Mouse (Mus musculus) heart, postnatal 14 days (tissue): ENCODE measurements around the gene Apeh. TPM values are rescaled to one million over a fixed set of nuclear protein-coding genes. Genes with fewer than 3 reads are reported as not detected.
A peak's percentile ranks its signal among the peaks of the same experiment; 100 is the strongest.

Experiments
- DNase-seq, 2 experiments: peaks; one replicate each; pipeline ENCODE4 v3.0.0; 2021 to 2022
- intact Hi-C: fragments of 180-260 bp; cut with DNase I; formaldehyde crosslinking; loops from one replicate; pipeline ENCODE4 v1.15.1; 2025
- total RNA-seq, 2 experiments: library from RNA; stranded (reverse); gene quantifications; 2 replicates each; pipeline ENCODE4 v1.2.3; 2021

Apeh gene
- total RNA-seq, 2 experiments from 2014 or later = 36.4 to 41.8 TPM

DNA sequence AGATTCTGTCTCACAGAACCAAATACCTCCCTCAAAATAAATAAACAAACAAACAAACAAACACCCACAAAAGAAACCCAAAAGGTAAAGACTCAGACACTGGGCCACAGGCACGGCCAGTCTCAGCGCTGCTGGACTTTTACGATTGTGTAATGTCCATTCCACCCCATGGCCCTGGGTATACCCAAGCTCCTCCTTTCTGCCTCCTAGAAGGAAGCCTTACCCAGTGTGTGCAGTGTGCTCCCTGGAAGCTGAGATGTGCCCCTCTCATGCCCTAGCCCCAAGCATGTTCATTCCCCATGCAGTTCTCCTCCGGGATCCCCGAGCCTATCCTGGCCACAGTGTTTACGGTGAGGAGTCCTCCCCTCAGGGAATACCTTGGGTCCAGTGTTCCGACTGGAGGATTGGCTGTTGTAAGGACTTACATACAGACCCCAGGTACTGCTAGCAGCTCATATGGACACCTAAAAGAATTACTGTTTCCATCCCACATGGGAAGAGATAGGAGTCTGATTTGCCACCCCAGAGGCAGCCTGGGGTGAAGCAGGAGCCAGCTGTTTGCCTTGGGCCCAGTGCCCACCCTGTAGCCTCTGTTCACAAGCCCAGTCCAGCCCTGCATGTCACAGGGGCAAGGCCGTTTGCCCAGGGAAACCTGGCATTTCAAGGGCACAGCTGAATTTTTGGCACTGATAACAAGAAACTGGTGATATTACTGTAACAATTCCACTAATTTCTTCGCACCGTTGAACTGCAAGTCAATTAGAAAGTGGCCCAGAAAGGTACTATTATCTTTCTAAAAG is 27.0 kb upstream of the Apeh start:
- intact Hi-C loops = no loop called here
- no peak for DNase-seq

DNA sequence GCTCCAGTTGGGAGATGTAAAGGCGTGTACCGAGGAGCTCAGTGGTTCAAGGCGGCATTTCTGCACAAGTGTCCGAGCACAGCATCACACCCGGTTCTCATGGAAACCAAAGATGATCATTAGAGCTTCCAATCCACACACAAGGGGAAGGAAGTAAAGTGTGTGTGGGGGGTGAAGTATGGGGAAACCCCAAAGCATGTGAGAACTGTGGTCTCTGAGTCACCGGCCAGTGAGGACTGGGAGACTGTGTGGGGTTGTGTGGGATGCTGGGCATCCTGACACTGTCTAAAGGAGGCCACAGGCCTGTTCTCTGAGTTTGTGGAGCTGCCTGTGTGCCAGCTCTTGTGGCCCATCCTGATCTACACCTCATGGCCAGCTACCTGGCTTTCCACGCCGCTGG is 26.3 kb upstream of the Apeh start:
- DNase-seq = no peak
- intact Hi-C loops = no loop called here

DNA sequence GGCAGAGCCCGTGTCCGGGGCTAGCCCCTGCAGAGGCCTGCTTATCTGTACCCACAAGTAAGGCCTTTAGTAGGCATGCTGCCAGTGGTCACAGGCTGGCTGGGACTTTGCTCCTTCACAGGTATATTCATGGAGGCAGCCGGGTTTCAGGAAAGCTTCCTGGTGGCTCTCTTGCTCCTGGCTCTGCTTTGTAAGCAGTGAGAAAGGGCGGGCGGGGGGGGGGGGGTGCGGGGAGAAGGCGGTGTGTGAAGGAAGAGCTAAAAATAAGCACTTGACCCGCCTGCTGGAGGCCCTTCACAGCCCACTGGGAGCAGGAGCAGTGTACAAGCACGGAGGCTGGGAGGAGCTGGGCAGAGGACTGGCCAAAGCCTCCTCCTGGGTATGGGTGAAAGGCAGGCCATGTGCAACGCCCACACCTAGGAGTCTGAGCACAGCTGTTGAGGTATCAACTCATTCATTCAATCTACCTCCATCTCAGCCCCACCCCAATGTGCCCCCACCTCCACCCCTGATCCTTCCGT is 25.5 kb upstream of the Apeh start:
- DNase-seq = peak; percentile 41 to 46
- intact Hi-C loops = no loop called here

DNA sequence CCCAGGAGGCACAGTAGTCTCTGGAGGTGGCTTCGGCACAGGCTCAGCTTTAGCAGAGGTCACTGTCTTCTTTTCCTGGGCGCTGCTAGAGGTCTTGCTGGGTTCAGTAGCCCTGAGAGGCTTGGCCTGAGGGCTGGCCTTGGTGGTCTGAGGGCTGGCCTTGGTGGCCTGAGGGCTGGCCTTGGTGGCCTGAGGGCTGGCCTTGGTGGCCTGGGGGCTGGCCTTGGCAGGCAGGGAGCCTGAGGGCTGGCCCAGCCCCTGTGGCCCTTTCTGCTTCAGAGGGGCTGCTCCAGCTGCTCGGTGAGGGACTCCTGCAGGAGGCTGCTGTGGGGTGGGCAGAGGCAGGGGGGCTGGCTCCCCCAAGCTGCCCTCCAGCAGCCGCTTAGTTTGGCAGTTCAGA is 22.7 kb upstream of the Apeh start:
- intact Hi-C loops = no loop called here
- DNase-seq = no peak

DNA sequence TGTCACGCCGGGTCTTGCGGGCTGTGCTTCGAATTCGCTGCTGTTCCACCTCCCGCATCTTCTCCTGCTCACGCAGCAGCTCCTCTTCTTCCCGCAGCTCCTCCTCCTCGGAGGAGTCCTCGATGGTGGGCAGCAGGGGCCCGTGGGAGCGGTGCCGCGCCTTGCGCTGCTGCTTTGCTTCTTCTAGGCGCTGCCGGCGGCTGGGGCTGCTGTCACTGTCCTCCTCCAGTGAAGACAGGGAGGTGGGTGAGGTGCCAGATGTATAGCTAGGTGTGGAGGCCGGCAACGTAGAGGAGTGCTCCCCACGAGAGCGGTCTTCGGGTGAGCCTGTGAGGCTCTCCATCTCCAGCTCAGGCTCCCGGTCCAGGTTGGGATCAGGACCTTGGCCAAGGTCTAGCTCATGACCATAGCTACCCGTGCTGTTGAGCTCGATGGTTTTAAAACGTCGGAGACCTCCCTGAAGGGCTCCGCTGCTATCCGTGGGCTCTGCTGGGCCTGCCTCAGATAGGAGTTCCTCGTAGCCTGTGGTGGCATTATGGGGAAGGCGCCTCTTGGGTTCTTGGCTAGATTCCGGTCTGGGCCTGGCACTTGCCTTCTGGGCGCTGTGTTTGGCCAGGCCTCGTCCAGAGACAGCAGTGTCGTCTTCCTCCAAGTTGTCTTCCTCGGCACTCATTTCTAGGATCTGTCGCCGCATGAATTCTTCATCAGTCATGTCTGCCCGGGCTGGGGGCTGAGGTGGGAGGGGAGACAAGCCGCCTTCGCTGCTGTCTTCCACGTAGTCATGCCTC is 21.1 kb upstream of the Apeh start:
- DNase-seq = no peak
- intact Hi-C loops = no loop called here

DNA sequence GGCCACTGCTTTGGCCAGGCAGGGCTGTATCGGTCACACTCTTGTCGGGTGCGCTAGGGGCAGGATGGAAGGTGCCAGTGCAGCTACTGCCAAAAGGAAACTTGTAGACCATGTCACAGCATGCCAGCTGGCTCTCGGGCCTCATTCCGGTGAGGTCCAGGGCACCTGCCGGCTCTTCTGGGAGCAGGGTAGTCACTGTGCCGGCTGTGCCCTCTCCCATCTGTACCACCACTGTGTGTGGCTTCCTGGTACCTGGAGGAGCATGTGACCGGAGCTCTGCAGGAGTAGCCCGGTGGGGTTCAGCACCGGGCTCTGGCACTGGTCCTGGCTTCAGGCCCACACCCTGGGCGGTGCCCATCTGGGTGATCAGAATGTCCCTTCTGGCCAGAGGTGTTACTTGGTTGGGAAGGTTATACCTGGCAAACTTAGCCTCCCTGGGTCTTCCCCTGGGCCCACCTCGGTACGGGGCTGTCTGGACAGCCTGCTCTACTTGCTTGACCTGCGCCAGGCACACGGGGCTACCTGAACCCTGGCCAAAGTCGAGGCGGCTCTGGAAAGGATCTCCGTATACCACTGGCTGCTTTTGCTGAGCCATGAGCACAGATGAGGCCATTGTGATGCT is 18.4 kb upstream of the Apeh start:
- intact Hi-C loops = no loop called here
- peak; percentile 44 to 48 for DNase-seq

DNA sequence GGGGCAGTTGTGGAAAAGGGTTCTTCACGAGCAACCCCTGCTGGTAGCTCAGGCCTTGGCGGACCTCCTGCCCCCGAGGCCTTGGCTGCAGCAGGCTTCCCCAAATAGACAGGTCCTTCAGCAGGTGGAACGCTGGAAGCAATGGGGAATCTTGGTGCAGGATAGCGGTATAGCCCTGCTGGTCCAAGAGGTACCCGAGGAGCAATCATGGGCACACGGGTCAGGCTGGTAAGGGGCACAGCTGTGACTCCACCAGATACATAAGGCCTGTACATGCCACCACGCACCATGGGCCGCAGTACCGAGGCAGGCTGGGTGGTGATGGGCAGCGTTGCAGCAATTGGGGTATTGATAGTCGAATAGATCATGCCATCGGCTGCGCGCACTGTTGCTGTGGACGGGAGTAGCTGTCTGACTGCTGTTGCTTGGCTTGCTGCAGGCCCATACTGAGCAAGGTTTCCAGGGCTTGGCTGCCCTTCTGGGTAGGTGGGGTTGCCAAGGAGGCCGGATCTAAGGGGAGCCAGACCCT is 17.3 kb upstream of the Apeh start:
- intact Hi-C loops = no loop called here
- DNase-seq = no peak

DNA sequence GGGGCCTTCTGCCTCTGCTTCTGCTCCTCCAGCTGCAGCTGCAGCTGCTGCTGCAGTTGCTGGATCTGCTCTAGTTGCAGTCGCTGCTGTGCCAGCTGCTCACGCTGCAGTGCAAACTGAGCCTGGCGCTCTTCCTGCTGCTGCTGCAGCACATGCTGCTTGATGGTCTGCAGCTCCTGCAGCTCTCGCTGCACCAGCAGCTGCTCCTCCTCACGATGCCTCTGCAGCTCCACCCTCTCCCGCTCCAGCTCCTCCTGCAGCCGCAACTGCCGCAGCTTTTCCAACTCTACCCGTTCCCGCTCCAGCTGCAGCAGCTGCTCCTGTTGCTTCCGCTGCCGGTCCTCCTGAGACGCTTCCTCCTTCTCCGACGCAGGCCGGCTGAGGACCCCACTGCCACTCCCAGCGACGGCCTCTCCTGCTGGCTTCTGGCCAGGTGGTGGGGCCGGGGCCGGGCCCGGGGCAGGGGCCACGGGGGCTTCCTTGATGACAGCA is 16.7 kb upstream of the Apeh start:
- DNase-seq = peak in 1 of 2 experiments; percentile 31
- intact Hi-C loops = no loop called here

DNA sequence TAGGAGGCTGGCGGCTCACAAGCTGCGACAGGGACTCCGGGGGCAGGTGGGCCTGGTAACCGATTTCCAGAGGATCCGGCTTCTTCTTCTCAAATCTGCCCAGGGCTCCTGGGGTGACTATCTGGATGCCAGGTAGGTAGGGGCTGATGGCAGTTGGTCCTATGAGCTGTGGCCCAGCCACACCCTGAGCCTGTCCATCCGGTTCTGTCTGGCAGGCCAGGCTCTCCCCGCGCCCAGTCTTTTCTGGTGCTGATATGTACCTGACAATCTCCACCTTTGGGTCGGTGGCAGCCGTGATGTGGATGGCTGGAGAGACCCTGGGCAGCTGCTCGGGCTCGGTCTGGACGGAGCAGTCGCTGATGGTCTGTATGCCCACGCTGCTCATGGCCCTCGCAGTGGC is 15.8 kb upstream of the Apeh start:
- intact Hi-C loops = no loop called here
- no peak for DNase-seq

DNA sequence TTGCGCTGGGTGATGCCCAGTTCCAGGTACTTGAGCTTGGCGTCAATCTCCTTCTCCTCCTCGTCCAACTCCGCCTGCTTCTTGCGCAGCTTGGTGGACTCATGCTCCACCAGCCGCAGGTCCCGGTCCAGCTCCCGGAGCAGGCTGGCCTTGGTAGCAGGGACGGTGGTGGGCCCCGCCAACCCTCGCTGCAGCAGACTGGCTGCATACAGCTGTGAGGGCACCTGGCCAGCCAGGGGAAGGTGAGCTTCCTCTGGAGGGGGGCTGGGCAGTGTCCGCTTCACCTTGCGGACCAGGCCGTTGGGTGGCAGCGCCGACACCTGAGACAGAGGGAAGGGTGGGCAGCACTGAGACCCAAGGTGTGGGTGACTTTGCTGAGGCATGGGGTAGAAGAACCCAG is 13.5 kb upstream of the Apeh start:
- intact Hi-C loops = loop anchor here (10.0 kb wide), 1 partner anchor 317 kb away; the partner anchor contains the start of gene Ccdc36
- DNase-seq = no peak

DNA sequence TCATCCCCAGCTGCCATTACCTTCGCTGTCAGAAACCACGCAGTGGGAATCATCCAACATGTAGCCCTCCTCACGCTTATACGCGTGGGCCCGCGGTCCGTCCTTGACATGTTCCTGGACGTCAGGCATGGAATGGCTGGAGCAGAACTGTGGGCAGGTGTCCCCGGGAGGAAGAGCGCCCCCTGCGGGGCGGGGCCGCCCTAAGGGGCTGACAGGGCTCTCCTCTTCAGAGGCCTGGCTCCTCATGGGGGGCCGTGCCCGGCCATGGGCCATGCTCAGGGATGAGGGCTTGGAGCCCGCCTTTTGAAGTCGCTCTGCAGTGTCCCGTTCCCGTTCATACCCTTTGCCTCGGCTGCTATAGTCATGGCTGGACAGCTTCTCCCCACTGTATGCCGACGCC is 11.7 kb upstream of the Apeh start:
- intact Hi-C loops = loop anchor here (10.0 kb wide), 1 partner anchor 319 kb away; the partner anchor contains the start of gene Ccdc36
- no peak for DNase-seq

DNA sequence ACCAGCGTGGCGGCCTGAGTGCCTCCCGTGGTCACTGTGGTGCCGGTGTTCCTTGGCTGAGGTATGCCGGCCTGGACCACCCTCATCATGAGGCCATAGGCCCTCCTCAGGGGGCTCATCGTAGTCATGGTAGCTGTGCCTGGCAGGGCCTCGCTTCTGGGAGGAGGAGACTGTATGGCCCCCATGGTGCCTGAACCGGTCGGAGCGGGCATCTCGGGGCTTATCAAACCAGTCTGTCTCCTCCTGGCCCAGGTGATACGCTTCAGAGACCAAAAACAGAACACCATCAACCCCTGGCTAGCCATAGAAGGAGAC is 11.1 kb upstream of the Apeh start:
- intact Hi-C loops = loop anchor here (10.0 kb wide), 1 partner anchor 319 kb away; the partner anchor contains the start of gene Ccdc36
- DNase-seq = no peak

DNA sequence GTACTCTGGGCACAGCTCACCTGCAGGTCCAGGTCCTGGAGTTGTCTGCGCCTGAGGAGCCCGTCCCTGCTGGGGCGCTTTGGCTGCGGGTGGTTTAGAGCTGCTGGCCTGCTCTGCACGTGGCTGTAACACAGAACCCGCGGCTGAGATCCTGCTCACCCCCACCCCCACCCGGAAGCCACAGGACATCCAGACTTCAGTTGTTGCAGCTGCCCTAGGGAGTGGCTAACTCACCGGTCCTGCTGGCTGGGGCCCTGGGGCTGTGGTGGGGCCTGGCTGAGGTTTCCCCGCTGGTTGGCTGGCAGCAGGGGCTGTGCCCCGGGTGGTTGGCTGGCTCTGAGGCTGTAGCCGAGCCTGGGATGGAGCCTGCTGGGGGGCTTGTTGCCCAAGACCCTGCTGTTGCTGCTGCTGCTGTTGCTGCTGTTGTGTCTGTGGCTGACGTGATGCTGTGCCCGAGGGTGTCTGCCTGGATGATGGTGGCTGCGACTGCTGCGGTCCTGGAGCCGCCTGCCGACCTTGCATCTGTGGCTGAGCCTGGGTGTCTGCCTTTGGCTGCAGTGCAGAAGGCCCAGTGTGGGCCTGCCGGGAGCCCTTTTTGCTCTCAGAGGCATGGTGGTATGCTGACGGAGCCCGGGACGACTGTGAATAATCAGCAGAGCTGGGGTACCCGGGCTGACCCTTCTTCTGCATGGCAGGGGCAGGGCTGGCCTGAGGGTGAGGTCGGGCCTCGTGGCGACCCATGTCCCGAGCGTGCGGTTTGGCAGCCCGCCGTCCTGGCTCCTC is 10.6 kb upstream of the Apeh start:
- no peak for DNase-seq
- intact Hi-C loops = loop anchor here (10.0 kb wide), 1 partner anchor 320 kb away; the partner anchor contains the start of gene Ccdc36

DNA sequence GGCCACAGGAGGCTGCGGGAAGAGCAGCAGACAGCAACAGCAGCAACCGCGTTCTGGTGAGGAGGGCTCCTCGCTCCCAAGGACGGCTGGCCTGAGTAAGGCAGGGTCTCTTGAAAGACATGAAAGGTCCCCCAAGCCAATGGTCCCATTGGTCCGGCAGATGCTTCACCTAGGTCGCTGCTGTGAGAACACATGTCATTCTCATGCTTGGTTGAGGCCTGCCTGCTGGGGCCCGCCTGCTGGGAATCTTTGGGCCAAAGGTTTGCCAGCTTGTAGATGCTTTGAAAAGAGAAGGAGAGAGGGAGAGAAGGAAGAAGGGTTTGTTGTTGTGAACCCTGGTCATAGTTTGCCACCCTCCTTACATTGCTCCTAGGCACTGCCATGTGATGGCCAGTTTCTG is 5.2 kb upstream of the Apeh start:
- no peak for DNase-seq
- intact Hi-C loops = loop anchor here (10.0 kb wide), 1 partner anchor 325 kb away; the partner anchor contains the start of gene Ccdc36

DNA sequence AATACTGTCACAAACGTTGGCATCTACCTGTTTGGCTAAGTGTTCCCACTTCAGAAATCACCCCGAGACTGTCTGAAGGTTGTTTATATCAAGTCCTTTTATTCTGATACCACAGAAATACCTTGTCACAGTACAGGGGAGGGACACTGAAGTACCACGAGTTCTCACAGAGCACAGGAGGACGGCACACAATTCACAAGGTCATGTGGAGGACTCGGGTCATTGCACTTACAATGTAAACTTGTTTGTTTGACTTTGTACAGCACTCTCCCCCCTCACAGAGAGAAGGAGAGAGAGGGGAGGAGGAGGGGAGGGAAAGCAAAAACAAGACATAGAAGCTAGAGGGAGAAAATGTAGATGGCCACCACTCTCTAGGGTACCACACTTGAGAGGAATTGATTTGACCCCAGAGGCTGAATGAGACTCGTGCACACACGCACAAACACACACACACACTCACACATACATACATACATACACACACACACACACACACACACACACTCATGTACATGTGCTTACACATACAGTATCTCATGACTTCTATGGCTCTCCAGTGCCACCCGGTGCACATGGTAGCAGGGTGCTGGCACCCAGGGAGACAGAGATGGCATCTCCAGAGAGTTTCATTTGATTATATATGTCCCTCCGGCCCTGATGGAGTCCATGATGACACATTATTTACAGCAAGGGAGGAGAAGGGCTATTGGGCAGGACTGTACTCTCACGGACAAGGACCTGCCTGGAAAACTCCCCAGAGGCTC is 1.7 kb upstream of the Apeh start:
- intact Hi-C loops = loop anchor here (1.0 kb wide), 2 partner anchors 105 to 188 kb away; no protein-coding TSS in a partner anchor
- DNase-seq = no peak

DNA sequence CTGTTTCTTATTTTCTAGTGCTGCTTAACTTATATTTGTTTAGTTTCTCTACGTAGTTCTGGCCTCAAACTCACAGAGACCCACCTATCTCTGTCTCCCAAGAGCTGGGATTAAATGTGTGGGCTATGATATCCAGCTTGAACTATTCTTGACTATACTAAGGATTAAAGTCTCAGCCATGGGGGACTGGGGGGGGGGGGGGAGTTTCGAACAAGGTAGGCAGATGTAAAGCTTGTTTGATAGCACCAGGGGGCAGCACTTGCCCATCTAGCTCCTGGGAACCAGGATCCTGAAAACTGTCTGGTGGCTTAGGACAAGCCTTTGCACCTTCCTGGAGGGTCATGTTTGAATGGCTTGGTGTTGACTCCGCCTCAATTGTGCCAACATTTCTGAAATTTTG is 1.1 kb upstream of the Apeh start:
- intact Hi-C loops = loop anchor here (1.0 kb wide), 1 partner anchor 106 kb away; no protein-coding TSS in a partner anchor
- DNase-seq = peak; percentile 67 to 80

DNA sequence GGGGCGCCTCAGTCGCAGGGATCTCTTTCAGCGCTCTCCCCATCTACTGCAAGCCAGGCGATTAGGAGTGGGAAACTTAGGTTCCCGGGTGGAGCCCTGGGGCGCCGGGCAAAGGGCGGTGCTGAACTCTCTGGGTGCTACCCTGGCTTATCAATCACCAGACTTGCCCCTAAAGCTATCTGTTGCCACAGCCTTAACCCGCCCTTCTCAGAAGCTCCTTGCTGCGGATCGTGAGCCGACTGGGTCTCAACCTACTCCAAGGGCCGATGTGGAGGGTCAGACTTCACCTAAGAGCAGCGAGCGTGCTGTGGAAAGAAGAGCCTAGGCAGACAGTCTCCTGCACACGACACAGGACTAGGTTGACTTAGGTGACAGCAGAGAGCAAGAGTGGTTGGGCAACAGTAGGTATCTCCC is 599 bp upstream of the Apeh start:
- intact Hi-C loops = loop anchor here (1.0 kb wide), 1 partner anchor 106 kb away; no protein-coding TSS in a partner anchor
- peak; percentile 37 to 38 for DNase-seq

DNA sequence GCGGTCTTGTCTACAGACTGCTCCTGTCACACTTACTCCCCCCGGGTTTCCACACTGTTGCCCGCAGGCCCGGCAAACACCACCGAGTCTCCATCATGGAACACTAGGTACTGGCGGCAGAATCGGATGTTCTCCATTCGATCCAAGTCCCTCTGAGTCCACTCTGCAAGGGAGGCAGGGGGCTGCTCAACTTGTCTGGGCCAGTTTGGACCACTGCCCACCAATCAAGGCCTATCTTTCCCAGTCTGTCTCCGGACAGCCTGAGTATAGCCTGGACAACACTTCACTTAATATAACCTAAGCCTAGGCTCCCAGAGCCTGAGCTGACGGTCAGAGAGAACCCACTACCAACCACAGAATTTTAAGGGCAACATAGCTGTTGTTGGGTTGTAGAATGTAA is 820 bp downstream of the Apeh start:
- intact Hi-C loops = no loop called here
- DNase-seq = no peak

DNA sequence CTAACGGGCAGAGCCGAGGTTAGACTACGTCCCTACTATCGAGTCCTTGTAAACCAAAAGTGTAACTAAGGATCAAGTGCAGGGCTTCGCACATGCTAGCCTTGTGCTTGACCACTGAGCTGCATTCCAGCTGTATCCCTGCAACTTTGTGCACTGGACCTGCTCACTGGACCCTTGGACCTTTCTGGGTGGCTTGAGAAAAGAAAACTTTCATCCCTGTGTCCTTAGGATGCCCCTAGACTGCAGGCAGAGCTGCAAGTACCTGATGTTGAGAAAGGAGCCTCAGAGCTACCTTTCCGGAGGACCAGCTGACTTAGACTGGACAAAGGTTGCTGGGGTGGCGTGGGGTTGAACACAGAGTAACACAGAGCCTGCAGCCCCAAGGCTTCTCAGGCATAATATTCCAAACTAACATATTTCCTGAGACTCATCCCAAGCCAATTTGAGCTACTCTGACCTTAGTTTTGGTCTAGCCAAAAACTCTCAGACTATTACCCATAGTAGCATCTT is 3.7 kb downstream of the Apeh start:
- intact Hi-C loops = no loop called here
- no peak for DNase-seq
